Mouse (Mus musculus) myocyte (in vitro differentiated cells): ENCODE results near the gene Cd276.

Source experiments
- CEBPB ChIP-seq: IDR thresholded peaks from 2 replicates; pipeline ENCODE4 v1.6.1; 2011; ENCODE audit warnings: mild to moderate bottlenecking, moderate library complexity; ENCODE audit not compliant: poor library complexity, insufficient read depth, severe bottlenecking
- MAX ChIP-seq: IDR thresholded peaks from one replicate; pipeline ENCODE4 v1.6.1; 2011; ENCODE audit warnings: low read depth, mild to moderate bottlenecking, control low read depth
- MYOG ChIP-seq, 3 experiments: IDR thresholded peaks; one replicate each; pipeline ENCODE4 v1.6.1; 2011; ENCODE audit warnings: control low read depth in 2 of 3, low read depth in 2 of 3, mild to moderate bottlenecking in 2 of 3; ENCODE audit not compliant: insufficient read length in 2 of 3, control insufficient read depth in 1 of 3, insufficient read depth in 1 of 3
- POLR2A ChIP-seq: IDR thresholded peaks from one replicate; pipeline ENCODE4 v1.6.1; 2011; ENCODE audit warnings: low read depth, mild to moderate bottlenecking, control low read depth, moderate library complexity; ENCODE audit not compliant: insufficient read length
- TCF3 ChIP-seq: IDR thresholded peaks from one replicate; pipeline ENCODE4 v1.6.1; 2011; ENCODE audit warnings: low read depth, control low read depth; ENCODE audit not compliant: insufficient read length
- USF1 ChIP-seq: IDR thresholded peaks from one replicate; pipeline ENCODE4 v1.6.1; 2011; ENCODE audit warnings: low read depth, mild to moderate bottlenecking, control low read depth, moderate library complexity

DNA sequence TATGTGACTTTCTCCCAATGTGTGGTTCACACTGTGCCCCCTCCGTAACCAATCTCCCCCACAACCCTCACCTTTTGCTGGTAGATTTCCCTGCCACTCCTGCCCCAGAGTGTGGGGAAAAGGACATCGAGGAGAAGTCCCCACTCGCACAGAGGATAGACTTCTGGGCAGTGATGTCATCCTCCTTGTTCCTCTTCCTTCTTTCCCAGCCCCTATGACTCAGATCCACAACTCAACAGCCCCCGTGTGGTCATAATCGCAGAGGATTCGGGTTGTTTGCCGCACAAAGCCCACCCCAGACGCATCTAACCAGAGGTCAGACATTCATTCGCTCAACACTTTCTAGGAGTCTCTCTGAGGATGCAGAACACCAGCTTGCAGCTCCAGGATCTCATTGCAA is 3.2 kb downstream of the Cd276 start:
- TF ChIP-seq MAX, result no peak
- no peak for TF ChIP-seq CEBPB
- no peak for TF ChIP-seq POLR2A
- no peak for TF ChIP-seq USF1
- no peak for TF ChIP-seq TCF3
- TF ChIP-seq MYOG (IDR thresholded peaks at IDR 0.05; ENCODE audit: control insufficient read depth in 1 of 3, insufficient read depth in 1 of 3, insufficient read length in 2 of 3, low read depth in 2 of 3), result no peak
